Mouse (Mus musculus) hindbrain, embryonic 13.5 days (tissue): Measurements from ENCODE around the gene Ppp2r5a. TPM values are rescaled to one million over a fixed set of nuclear protein-coding genes. Genes with fewer than 3 reads are reported as not detected.

Experiments
- ATAC-seq: fragments of 200-750 bp; cut with Nextera tagmentation; 2 replicates; pipeline ENCODE4 v1.8.0; 2017; ENCODE audit warnings: moderate TSS enrichment; ENCODE audit not compliant: low FRiP score
- H3K27ac ChIP-seq: fragments of 300-500 bp; sonication (generic); 2 replicates; pipeline ENCODE4 v1.5.1; 2015; ENCODE audit warnings: inconsistent platforms, mild to moderate bottlenecking, moderate library complexity
- H3K27me3 ChIP-seq: fragments of 300-500 bp; sonication (generic); 2 replicates; pipeline ENCODE4 v1.6.1; 2015; ENCODE audit warnings: mild to moderate bottlenecking, inconsistent platforms
- H3K36me3 ChIP-seq: fragments of 300-500 bp; sonication (generic); 2 replicates; pipeline ENCODE4 v1.6.1; 2015; ENCODE audit warnings: mild to moderate bottlenecking, inconsistent platforms
- H3K4me1 ChIP-seq: fragments of 300-500 bp; sonication (generic); replicated peaks from 2 replicates; pipeline ENCODE4 v1.6.1; 2015; ENCODE audit warnings: inconsistent platforms
- H3K4me2 ChIP-seq: fragments of 300-500 bp; sonication (generic); 2 replicates; pipeline ENCODE4 v1.6.1; 2015; ENCODE audit warnings: inconsistent platforms, mild to moderate bottlenecking, moderate library complexity
- H3K4me3 ChIP-seq: fragments of 300-500 bp; sonication (generic); 2 replicates; pipeline ENCODE4 v1.5.1; 2015; ENCODE audit warnings: mild to moderate bottlenecking, inconsistent platforms
- H3K9ac ChIP-seq: fragments of 300-500 bp; sonication (generic); 2 replicates; pipeline ENCODE4 v1.6.1; 2015; ENCODE audit warnings: mild to moderate bottlenecking, inconsistent platforms
- H3K9me3 ChIP-seq: fragments of 300-500 bp; sonication (generic); 2 replicates; pipeline ENCODE4 v1.6.1; 2016; ENCODE audit warnings: inconsistent platforms
- WGBS: fragments of 180-500 bp; shearing (Covaris S2); methylation state at CpG from one replicate; pipeline ENCODE4 v1.1.7; 2015; 5-methylcytosine and 5-hydroxymethylcytosine counted together
- polyA plus RNA-seq: library from polyadenylated mRNA; unstranded; fragments of >200 nt; fragmentation: Nextera tagmentation; extraction: Ambion mirVana; gene quantifications from 2 replicates; pipeline ENCODE4 v1.2.1, GENCODE M21; 2015

The Ppp2r5a gene
- polyA plus RNA-seq, 1 experiment from 2014 or later = 7.5 TPM

DNA sequence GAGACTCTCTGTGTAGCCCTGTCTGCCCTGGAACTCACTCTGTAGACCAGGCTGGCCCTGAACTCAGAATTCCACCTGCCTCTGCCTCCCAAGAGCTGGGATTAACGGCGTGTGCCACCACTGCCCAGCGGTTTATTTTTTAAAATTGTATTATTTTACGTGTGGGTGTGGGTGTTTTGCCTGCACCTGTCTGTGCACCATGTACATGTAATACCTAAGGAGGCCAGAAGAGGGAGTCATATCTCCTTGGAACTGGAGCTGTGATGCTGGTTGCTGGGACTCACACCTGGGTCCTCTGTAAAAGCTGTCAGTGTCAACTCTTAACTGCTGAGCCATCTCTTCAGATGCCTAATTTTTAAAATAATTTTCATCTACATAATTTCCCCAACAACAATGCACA is 38.6 kb downstream of the Ppp2r5a start:
- WGBS = 76% methylated on average over 4 of the region's 4 CpGs
- no peak for ATAC-seq
- Histone ChIP-seq H3K9ac (no peak overlapping the region), H3K4me2 (no peak overlapping the region), H3K4me1 (no peaks in the 10 kb centered on the region), H3K36me3 (0 out of 2 replicates have a peak, but pooled peaks cover 5% of the 10 kb centered on the region), H3K27ac (no peak overlapping the region), H3K9me3 (no peaks in the 10 kb centered on the region), H3K4me3 (no peak overlapping the region), H3K27me3 (no peaks in the 10 kb centered on the region)

DNA sequence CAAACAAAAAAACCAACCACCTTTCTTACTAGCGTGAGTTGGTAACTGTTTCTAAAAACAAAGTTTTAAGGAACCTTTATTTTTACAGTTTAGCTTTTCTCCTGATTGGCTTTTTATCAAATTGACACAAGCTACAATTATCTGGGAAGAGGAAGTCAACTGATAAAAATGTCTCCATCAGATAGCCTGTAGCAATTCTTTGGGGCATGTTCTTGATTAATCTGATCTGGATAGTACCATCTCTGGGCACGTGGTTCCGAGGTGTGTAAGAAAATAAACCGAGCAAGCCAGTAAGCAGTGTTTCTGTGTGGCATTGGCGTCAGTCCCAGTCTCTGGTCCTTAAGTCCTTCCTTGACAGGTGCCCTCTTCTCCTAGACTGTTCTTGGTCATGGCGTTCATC is 40.7 kb downstream of the Ppp2r5a start:
- no peak overlapping the region for H3K4me3 ChIP-seq
- WGBS = 94% methylated on average over 6 of the region's 6 CpGs
- no peak for ATAC-seq
- H3K4me1 ChIP-seq = no peaks in the 10 kb centered on the region
- H3K27ac ChIP-seq = no peak overlapping the region
- no peak overlapping the region for H3K9ac ChIP-seq
- H3K4me2 ChIP-seq = no peak overlapping the region
- H3K9me3 ChIP-seq = no peaks in the 10 kb centered on the region
- peaks cover 15% of the 10 kb centered on the region for H3K36me3 ChIP-seq
- no peaks in the 10 kb centered on the region for H3K27me3 ChIP-seq

DNA sequence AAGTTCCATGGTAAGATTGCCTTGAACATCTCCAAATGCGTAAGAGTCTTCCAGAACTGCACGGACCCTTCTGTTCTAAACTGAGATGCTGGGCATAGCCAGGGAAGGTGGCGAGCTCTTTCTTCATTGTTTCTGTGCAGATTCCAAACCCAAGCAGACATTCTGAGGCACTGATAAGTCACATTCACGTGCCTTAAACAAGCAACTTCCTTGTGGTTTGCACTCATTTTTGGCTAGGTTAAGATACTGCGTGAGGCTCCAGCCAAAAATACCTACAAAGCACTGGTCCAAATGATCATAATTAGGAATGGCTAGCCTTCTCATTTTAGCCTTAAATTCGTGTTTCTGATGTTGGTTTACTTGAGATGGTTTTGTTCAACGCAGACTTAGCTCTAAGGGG is 43.6 kb downstream of the Ppp2r5a start:
- no peak overlapping the region for H3K4me3 ChIP-seq
- no peak overlapping the region for H3K27ac ChIP-seq
- no peak overlapping the region for H3K9ac ChIP-seq
- H3K36me3 ChIP-seq = peaks cover 39% of the 10 kb centered on the region
- ATAC-seq = no peak
- no peaks in the 10 kb centered on the region for H3K27me3 ChIP-seq
- no peak overlapping the region for H3K4me2 ChIP-seq
- no peaks in the 10 kb centered on the region for H3K9me3 ChIP-seq
- 92% methylated on average over 7 of the region's 7 CpGs for WGBS
- no peaks in the 10 kb centered on the region for H3K4me1 ChIP-seq

DNA sequence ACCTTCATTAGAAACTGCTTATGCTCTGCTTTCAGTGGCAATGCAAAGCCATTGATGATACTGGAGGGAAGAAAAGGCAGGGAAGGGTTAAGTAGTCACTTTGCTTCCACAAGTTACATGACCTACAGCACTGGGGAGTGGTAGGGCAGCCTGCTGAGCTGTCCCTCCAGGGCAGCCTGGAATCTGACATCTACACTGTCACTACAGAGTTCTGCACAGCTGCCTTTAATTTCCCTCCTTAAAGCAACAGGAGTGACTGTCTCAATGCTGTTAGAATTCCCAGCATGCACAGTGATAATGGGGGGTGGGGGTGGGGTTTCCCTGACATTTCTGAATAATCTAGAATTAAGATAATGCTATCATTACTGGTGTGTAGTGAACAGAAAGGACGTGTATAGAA is 46.1 kb downstream of the Ppp2r5a start:
- Histone ChIP-seq H3K27ac (no peak overlapping the region), H3K9me3 (no peaks in the 10 kb centered on the region), H3K36me3 (peaks cover 55% of the 10 kb centered on the region), H3K4me1 (no peaks in the 10 kb centered on the region), H3K4me2 (no peak overlapping the region), H3K9ac (no peak overlapping the region), H3K27me3 (no peaks in the 10 kb centered on the region), H3K4me3 (no peak overlapping the region)
- 79% methylated on average over 1 of the region's 1 CpGs for WGBS
- no peak for ATAC-seq

DNA sequence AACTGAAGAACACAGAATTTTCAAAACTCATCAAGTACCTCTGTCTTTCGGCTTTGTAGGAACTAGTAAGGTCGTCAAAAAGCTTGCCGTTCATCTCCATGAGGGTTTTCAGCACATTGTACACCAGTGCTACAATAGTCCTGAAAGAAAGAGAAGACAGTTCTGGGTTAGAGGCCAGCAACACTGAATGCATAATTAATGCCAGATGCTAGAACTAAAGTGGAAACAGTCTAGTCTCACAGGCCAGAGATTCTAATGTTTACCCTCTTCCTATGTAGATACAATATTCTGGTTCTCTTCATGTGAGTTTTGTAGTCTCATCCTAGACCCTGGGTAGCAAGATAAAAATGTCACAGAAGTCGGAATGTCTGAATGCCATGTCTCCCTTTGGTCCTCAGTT is 49.2 kb downstream of the Ppp2r5a start:
- Histone ChIP-seq H3K4me1 (no peaks in the 10 kb centered on the region), H3K9me3 (no peaks in the 10 kb centered on the region), H3K9ac (no peak overlapping the region), H3K27me3 (no peaks in the 10 kb centered on the region), H3K4me3 (no peak overlapping the region), H3K36me3 (peaks cover 79% of the 10 kb centered on the region), H3K4me2 (no peak overlapping the region), H3K27ac (no peak overlapping the region)
- 55% methylated on average over 4 of the region's 4 CpGs for WGBS
- ATAC-seq = no peak

DNA sequence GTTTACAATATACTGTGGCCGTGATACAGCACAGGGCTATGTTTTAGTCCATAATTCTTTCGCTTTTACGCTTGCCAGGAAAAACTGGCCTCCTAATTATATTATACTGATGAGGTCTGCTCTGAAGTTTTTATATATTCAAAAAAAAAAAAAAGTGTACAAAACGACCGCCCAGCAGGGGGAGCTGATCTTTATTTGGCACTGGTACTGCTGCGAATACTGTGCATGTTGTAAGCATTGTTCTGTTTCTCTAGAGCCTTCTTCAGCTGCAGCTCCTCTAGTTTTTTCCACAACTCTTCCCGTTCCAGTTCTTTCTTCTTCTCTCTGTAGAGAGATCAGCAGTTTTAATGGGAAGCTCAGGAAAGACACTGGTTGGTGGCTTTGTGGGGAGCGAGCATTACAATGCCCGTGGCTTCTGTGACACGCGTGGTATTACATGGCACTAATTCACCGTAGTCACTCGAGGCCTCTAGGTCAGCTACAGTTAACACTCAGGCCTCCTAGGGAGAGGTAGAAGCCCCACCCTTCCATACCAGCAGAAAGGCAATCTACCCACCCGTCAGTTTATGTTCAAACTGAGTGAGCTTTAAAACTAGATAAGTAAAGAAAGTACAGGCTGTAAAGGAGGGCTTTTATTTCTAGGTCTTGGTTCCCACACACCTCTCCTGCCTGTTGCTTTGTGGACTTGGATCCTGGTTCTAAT is 50.1 kb downstream of the Ppp2r5a start:
- H3K27me3 ChIP-seq = no peaks in the 10 kb centered on the region
- no peaks in the 10 kb centered on the region for H3K4me1 ChIP-seq
- no peak overlapping the region for H3K4me3 ChIP-seq
- ATAC-seq = no peak
- H3K4me2 ChIP-seq = no peak overlapping the region
- no peak overlapping the region for H3K9ac ChIP-seq
- no peak overlapping the region for H3K27ac ChIP-seq
- WGBS = 66% methylated on average over 14 of the region's 14 CpGs
- H3K36me3 ChIP-seq = peaks cover 76% of the 10 kb centered on the region
- no peaks in the 10 kb centered on the region for H3K9me3 ChIP-seq

DNA sequence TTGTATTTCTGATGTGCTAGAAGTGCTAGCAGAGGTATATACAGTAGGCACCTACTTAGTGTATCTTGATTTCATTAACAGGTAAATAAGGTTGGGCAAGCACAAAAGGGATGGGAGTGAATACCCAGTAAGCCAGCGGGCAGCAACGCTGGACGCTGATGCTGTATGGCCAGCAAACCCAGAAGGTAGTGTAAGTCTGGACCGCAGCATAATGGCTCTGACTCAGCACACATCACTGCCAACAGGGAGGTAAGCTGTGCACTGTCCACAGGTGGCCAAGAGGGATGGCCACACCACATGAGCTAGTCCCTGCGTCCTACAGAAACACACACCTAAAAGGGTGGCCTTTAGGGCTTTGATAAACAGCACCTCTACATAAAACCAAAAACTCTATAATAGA is 52.7 kb downstream of the Ppp2r5a start:
- Histone ChIP-seq H3K36me3 (peaks cover 79% of the 10 kb centered on the region), H3K9ac (no peak overlapping the region)

DNA sequence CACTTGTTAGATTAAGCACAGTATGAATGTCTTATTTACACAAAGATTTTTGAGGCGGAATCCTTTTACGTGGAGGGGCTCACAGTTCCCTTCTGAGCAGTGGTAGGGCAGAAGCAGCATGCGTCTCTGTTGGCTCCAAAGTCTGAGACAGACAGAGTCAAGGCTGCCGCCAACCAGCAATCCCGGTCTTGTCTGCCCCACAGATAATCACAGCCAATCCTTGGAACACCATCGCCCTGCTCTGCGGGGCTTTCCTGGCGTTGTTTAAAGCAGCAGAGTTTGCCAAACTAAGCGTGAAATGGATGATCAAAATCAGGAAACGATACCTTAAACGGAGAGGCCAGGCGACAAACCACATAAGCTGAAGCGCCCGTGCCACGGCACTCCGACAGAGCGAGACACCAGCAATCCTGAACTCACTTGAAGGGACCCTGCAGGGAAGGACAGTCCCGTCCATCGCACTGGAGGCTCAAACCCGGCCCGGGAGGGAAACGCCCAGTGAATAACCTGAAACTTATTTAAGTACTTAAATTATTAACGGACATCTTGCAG is 53.5 kb downstream of the Ppp2r5a start:
- 86% methylated on average over 23 of the region's 23 CpGs for WGBS
- peaks cover 81% of the 10 kb centered on the region for H3K36me3 ChIP-seq
- no peaks in the 10 kb centered on the region for H3K4me1 ChIP-seq
- H3K4me2 ChIP-seq = no peak overlapping the region
- H3K9ac ChIP-seq = no peak overlapping the region
- no peak overlapping the region for H3K4me3 ChIP-seq
- no peak overlapping the region for H3K27ac ChIP-seq
- no peaks in the 10 kb centered on the region for H3K9me3 ChIP-seq
- ATAC-seq = no peak
- H3K27me3 ChIP-seq = no peaks in the 10 kb centered on the region

More for the DNA sequence above, 52.7 kb downstream of the Ppp2r5a start:
- Histone ChIP-seq H3K4me3 (no peak overlapping the region), H3K4me1 (no peaks in the 10 kb centered on the region), H3K9me3 (no peaks in the 10 kb centered on the region), H3K27me3 (no peaks in the 10 kb centered on the region), H3K4me2 (no peak overlapping the region), H3K27ac (no peak overlapping the region)
- ATAC-seq = no peak
- WGBS = 95% methylated on average over 5 of the region's 5 CpGs

DNA sequence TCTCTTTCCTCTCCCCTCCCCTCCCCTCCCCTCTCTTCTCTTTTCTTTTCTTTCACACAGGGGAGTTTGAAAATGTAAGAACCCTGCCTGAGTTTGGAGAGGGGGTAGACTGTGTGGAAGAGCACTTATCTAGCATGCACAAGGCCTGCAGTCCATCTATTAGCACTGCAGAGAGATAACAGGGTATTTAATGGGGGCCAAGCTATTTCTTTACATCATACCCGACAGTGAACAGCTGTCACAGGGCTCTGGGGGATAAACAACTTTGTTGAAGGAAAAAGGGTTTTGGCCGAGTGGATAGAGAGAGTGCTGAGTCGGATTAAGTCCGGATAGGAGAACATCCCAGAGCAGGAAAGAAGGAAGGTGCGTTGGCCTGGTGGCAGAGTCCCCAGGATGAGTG is 54.1 kb downstream of the Ppp2r5a start:
- H3K4me1 ChIP-seq = no peaks in the 10 kb centered on the region
- no peaks in the 10 kb centered on the region for H3K9me3 ChIP-seq
- peaks cover 82% of the 10 kb centered on the region for H3K36me3 ChIP-seq
- WGBS = 68% methylated on average over 5 of the region's 5 CpGs
- H3K27me3 ChIP-seq = no peaks in the 10 kb centered on the region
- no peak overlapping the region for H3K9ac ChIP-seq
- H3K4me3 ChIP-seq = no peak overlapping the region
- no peak overlapping the region for H3K27ac ChIP-seq
- ATAC-seq = no peak
- H3K4me2 ChIP-seq = no peak overlapping the region

DNA sequence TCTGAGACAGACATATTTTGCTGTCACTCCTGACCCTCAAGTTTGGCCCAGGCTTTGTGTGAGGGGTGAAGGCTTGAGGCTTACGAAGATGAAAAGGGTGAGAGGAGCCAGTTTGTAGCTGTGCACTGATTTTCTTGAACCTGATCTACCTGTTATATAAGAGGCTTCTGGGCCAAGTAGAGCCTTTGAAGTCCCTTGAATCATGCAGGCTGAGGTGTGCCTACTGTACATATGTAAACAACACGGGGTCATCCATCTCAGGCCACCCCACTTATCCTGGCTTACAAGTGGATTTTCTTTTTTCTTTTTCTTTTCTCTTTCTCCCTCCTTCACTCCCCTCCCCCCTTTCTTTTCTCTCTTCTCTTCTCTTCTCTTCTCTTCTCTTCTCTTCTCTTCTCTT is 54.5 kb downstream of the Ppp2r5a start:
- H3K4me3 ChIP-seq = no peak overlapping the region
- 95% methylated on average over 2 of the region's 2 CpGs for WGBS
- H3K9me3 ChIP-seq = no peaks in the 10 kb centered on the region
- peaks cover 83% of the 10 kb centered on the region for H3K36me3 ChIP-seq
- ATAC-seq = no peak
- no peak overlapping the region for H3K27ac ChIP-seq
- no peaks in the 10 kb centered on the region for H3K27me3 ChIP-seq
- no peaks in the 10 kb centered on the region for H3K4me1 ChIP-seq
- no peak overlapping the region for H3K9ac ChIP-seq
- H3K4me2 ChIP-seq = no peak overlapping the region

DNA sequence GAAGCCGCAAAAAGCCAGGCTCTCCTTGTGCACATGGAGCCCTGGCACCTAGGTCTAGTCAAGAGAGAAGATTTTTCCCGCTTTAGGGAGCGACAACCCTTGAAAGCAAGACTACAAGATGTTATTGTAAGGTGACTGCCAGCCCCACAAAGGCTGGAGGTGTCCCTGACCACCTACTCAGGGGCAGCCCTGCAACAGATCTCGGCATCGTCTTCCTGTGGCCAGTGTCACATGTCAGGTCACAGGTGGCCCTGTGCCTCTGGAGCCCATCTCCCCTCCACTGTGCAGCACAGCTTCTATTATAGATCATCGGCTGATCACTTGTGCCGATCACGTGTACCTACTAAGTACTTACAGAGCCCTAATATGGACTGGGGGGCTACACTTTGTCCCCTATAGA is 55.5 kb downstream of the Ppp2r5a start:
- peaks cover 87% of the 10 kb centered on the region for H3K36me3 ChIP-seq
- H3K9me3 ChIP-seq = no peaks in the 10 kb centered on the region
- no peak overlapping the region for H3K4me3 ChIP-seq
- H3K4me1 ChIP-seq = no peaks in the 10 kb centered on the region
- H3K4me2 ChIP-seq = no peak overlapping the region
- no peaks in the 10 kb centered on the region for H3K27me3 ChIP-seq
- no peak overlapping the region for H3K27ac ChIP-seq
- WGBS = 95% methylated on average over 8 of the region's 8 CpGs
- no peak for ATAC-seq
- H3K9ac ChIP-seq = no peak overlapping the region

DNA sequence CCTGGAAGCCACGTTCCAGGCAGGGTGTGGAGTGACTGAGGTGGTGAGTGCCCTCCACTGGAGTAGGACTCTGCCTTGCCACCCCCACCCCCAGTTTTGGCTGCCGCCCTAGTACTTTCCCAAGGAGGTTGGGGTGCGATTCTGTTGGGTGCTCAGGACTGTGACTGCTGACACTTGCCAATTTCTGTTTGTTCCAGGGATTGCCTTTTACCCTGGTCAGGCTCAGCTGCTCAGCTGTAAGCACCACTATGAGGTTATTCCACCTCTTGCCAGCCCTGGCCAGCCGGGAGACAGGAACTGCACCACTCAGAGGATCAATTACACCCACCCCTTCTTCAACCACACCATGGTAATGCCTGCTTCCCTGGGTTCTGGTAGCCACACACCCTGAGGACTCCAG is 62.5 kb downstream of the Ppp2r5a start:
- H3K9ac ChIP-seq = no peak overlapping the region
- WGBS = 90% methylated on average over 4 of the region's 4 CpGs
- no peak overlapping the region for H3K27ac ChIP-seq
- no peaks in the 10 kb centered on the region for H3K4me1 ChIP-seq
- peaks cover 92% of the 10 kb centered on the region for H3K36me3 ChIP-seq
- ATAC-seq = no peak
- H3K4me2 ChIP-seq = no peak overlapping the region
- H3K27me3 ChIP-seq = no peaks in the 10 kb centered on the region
- H3K9me3 ChIP-seq = no peaks in the 10 kb centered on the region
- no peak overlapping the region for H3K4me3 ChIP-seq

DNA sequence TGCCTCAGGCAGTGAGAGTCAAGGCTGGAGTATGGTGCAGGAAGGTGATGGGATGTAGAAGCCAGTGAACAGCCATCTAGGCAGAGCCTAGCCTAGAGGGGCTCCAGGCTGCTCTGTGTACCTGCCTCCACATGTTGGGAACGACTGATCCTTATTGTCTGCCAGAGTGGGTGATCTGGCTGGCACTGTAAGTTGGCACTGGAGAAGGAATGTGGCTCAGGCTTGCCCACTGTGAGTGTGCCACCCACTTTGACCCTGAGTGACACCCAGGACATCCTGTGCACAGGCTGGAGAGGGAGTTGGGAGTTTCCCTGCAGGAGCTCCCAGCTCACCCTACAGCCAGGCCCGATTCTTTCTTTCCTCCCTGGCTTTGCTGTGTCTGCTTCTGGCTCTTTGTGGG is 63.2 kb downstream of the Ppp2r5a start:
- no peak overlapping the region for H3K4me2 ChIP-seq
- peaks cover 85% of the 10 kb centered on the region for H3K36me3 ChIP-seq
- no peak overlapping the region for H3K9ac ChIP-seq
- H3K9me3 ChIP-seq = no peaks in the 10 kb centered on the region
- H3K4me3 ChIP-seq = no peak overlapping the region
- ATAC-seq = no peak
- 86% methylated on average over 2 of the region's 2 CpGs for WGBS
- no peaks in the 10 kb centered on the region for H3K4me1 ChIP-seq
- no peaks in the 10 kb centered on the region for H3K27me3 ChIP-seq
- H3K27ac ChIP-seq = no peak overlapping the region
